Mouse (Mus musculus) liver, embryonic 16.5 days (tissue): ENCODE results near the gene Rc3h2. TPM values are rescaled to one million over a fixed set of nuclear protein-coding genes. Genes with fewer than 3 reads are reported as not detected.
A peak's percentile ranks its signal among the peaks of the same experiment; 100 is the strongest.

Source experiments
- ATAC-seq: fragments of 200-750 bp; cut with Nextera tagmentation; 2 replicates; pipeline ENCODE4 v1.8.0; 2017; ENCODE audit warnings: low read depth, mild to moderate bottlenecking, moderate number of reproducible peaks, moderate library complexity
- H3K27ac ChIP-seq: fragments of 300-500 bp; sonication (generic); 2 replicates; pipeline ENCODE4 v1.5.1; 2014; ENCODE audit warnings: mild to moderate bottlenecking, low read length
- H3K27me3 ChIP-seq: fragments of 300-500 bp; sonication (generic); 2 replicates; pipeline ENCODE4 v1.6.1; 2014; ENCODE audit warnings: low read depth, low read length, mixed read lengths; ENCODE audit not compliant: control insufficient read depth, insufficient read depth
- H3K36me3 ChIP-seq: fragments of 300-500 bp; sonication (generic); 2 replicates; pipeline ENCODE4 v1.6.1; 2014; ENCODE audit warnings: mild to moderate bottlenecking; ENCODE audit not compliant: control insufficient read depth, insufficient read depth
- H3K4me1 ChIP-seq: fragments of 300-500 bp; sonication (generic); 2 replicates; pipeline ENCODE4 v1.6.1; 2014; ENCODE audit warnings: low read depth, low read length, mixed read lengths; ENCODE audit not compliant: control insufficient read depth
- H3K4me2 ChIP-seq: fragments of 300-500 bp; sonication (generic); 2 replicates; pipeline ENCODE4 v1.6.1; 2014; ENCODE audit warnings: low read depth, low read length, mixed read lengths
- H3K4me3 ChIP-seq: fragments of 300-500 bp; sonication (generic); 2 replicates; pipeline ENCODE4 v1.5.1; 2014; ENCODE audit warnings: low read depth, mild to moderate bottlenecking, low read length
- H3K9ac ChIP-seq: fragments of 300-500 bp; sonication (generic); 2 replicates; pipeline ENCODE4 v1.6.1; 2014; ENCODE audit warnings: low read depth, low read length
- H3K9me3 ChIP-seq: fragments of 300-500 bp; sonication (generic); replicated peaks from 2 replicates; pipeline ENCODE4 v1.6.1; 2016; ENCODE audit warnings: low read length; ENCODE audit not compliant: control insufficient read depth
- WGBS: fragments of 180-500 bp; shearing (Covaris S2); extraction: QIAGEN DNeasy Blood & Tissue Kit; methylation state at CpG from one replicate; pipeline ENCODE4 v1.1.7; 2014; ENCODE audit not compliant: insufficient replicate concordance; 5-methylcytosine and 5-hydroxymethylcytosine counted together
- polyA plus RNA-seq: library from polyadenylated mRNA; unstranded; fragments of >200 nt; fragmentation: Nextera tagmentation; extraction: Ambion mirVana; gene quantifications from 2 replicates; pipeline ENCODE4 v1.2.1, GENCODE M21; 2015

The Rc3h2 gene
- polyA plus RNA-seq, 1 experiment from 2014 or later: 4.2 TPM

- under 1% methylated on average over 38 of the region's 38 CpGs for WGBS
- peak overlapping the region; percentile 94 for H3K4me3 ChIP-seq
- ATAC-seq: peak; percentile 92
- H3K36me3 ChIP-seq: peaks cover 5% of the 10 kb centered on the region
- no peaks in the 10 kb centered on the region for H3K27me3 ChIP-seq
- no peaks in the 10 kb centered on the region for H3K9me3 ChIP-seq
- peak overlapping the region; percentile 97 for H3K27ac ChIP-seq
- H3K4me2 ChIP-seq: peak overlapping the region; percentile 91
- peak overlapping the region; percentile 91 for H3K9ac ChIP-seq
- peaks cover 10% of the 10 kb centered on the region for H3K4me1 ChIP-seq
Observed at GRCm38 (mm10) chr2:37430593-37431464, 8.1 kb upstream of the Rc3h2 start.

- H3K27me3 ChIP-seq: no peaks in the 10 kb centered on the region
- H3K36me3 ChIP-seq: peaks cover 3% of the 10 kb centered on the region
- H3K9ac ChIP-seq: no peak overlapping the region
- WGBS: 34% methylated on average over 3 of the region's 3 CpGs
- H3K4me1 ChIP-seq: peaks cover 8% of the 10 kb centered on the region
- H3K4me3 ChIP-seq: no peak overlapping the region
- no peak for ATAC-seq
- no peaks in the 10 kb centered on the region for H3K9me3 ChIP-seq
- 0 out of 2 replicates have a peak overlapping the region, but pooled peaks have one; percentile 17 for H3K4me2 ChIP-seq
- H3K27ac ChIP-seq: no peak overlapping the region
Observed at GRCm38 (mm10) chr2:37423671-37424070, 968 bp upstream of the Rc3h2 start.

DNA sequence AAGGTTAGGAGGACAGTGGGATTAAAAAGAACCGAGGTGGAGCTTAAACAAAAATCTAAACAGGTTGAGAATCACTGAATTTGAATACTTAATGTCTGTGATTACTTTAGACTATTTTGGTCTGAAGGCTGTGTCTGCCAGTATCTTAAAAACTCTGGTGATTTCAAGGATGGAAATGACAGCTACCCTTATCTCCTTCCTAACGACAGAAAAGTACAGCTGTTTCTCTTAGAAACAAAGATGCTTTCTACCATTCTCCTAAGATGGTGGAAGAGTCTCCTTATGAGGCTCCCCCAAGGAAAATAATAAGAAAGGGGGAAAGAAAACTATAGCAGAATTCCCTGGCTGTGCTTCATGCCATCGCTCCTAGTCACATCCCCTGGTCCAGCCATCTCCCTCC lies 800 bp downstream of the Rc3h2 start:
- WGBS: 5% methylated on average over 3 of the region's 3 CpGs
- peak overlapping the region; percentile 94 for H3K27ac ChIP-seq
- no peak for ATAC-seq
- H3K4me2 ChIP-seq: peak overlapping the region; percentile 89
- peaks cover 8% of the 10 kb centered on the region for H3K4me1 ChIP-seq
- no peaks in the 10 kb centered on the region for H3K27me3 ChIP-seq
- peak overlapping the region; percentile 96 for H3K9ac ChIP-seq
- H3K36me3 ChIP-seq: no peaks in the 10 kb centered on the region
- peak overlapping the region; percentile 88 for H3K4me3 ChIP-seq
- no peaks in the 10 kb centered on the region for H3K9me3 ChIP-seq

- Histone ChIP-seq H3K4me1 (no peaks in the 10 kb centered on the region), H3K27ac (no peak overlapping the region), H3K9me3 (no peaks in the 10 kb centered on the region), H3K9ac (no peak overlapping the region), H3K4me3 (no peak overlapping the region), H3K36me3 (peaks cover 12% of the 10 kb centered on the region), H3K27me3 (no peaks in the 10 kb centered on the region), H3K4me2 (no peak overlapping the region)
- WGBS: 49% methylated on average over 1 of the region's 1 CpGs
- no peak for ATAC-seq
Observed at GRCm38 (mm10) chr2:37395539-37395938, 27.2 kb downstream of the Rc3h2 start.

- no peaks in the 10 kb centered on the region for H3K4me1 ChIP-seq
- no peak overlapping the region for H3K27ac ChIP-seq
- 89% methylated on average over 9 of the region's 9 CpGs for WGBS
- H3K9me3 ChIP-seq: no peaks in the 10 kb centered on the region
- H3K27me3 ChIP-seq: no peaks in the 10 kb centered on the region
- no peak overlapping the region for H3K9ac ChIP-seq
- ATAC-seq: no peak
- peaks cover 25% of the 10 kb centered on the region for H3K36me3 ChIP-seq
- H3K4me2 ChIP-seq: no peak overlapping the region
- H3K4me3 ChIP-seq: no peak overlapping the region
Observed at GRCm38 (mm10) chr2:37382921-37383320, 39.8 kb downstream of the Rc3h2 start.

DNA sequence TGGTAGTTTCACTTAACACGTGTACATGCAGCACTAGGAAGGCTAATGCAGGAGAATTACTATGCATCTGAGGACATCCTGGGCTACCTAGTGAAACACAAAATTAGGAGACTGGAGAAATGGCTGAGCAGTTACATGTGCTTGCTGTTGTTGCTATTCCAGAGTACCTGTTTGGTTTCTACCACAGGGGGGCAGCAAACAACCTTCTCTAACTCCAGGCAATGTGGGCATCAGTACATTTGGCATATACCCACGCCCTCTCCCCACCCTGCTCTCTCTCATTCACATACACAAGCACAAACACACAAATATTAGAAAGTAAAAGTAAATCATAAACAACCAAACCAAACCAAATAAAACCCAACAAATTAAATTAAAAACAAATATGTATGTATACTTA lies 42.5 kb downstream of the Rc3h2 start:
- H3K4me3 ChIP-seq: no peak overlapping the region
- no peak overlapping the region for H3K27ac ChIP-seq
- H3K4me1 ChIP-seq: no peaks in the 10 kb centered on the region
- H3K9me3 ChIP-seq: no peaks in the 10 kb centered on the region
- 49% methylated on average over 2 of the region's 2 CpGs for WGBS
- H3K9ac ChIP-seq: no peak overlapping the region
- H3K27me3 ChIP-seq: no peaks in the 10 kb centered on the region
- H3K4me2 ChIP-seq: no peak overlapping the region
- H3K36me3 ChIP-seq: peaks cover 38% of the 10 kb centered on the region
- ATAC-seq: no peak

DNA sequence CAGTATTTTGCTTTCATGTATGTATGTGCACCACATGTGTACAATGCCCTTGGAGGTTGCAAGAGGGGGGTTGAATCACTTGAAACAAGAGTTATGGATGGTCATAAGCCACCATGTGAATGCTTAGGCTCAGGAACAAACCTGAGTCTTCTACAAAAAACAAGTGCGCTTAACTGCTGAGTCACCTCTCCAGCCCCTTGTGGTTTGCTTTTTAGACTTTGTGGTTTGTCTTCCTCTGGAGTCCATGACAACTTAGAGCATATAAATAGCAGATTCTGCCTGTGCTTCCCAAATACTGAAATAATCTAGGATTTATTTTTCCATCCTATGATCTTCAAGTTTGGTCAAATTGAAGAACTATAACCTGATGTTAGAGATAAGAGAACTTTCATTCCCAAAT lies 46.7 kb downstream of the Rc3h2 start:
- no peak for ATAC-seq
- Histone ChIP-seq H3K27me3 (no peaks in the 10 kb centered on the region), H3K9me3 (no peaks in the 10 kb centered on the region), H3K36me3 (peaks cover 22% of the 10 kb centered on the region), H3K4me1 (no peaks in the 10 kb centered on the region), H3K4me2 (no peak overlapping the region), H3K9ac (no peak overlapping the region; the same call in 1 of the 2 replicates), H3K27ac (no peak overlapping the region), H3K4me3 (no peak overlapping the region)
- WGBS: 29% methylated on average over 1 of the region's 1 CpGs

GRCm38 (mm10) chr2:37370651-37371050 lies 52.1 kb downstream of the Rc3h2 start:
- 70% methylated on average over 2 of the region's 2 CpGs for WGBS
- no peak for ATAC-seq
- Histone ChIP-seq H3K9ac (no peak overlapping the region), H3K27ac (no peak overlapping the region), H3K4me1 (no peaks in the 10 kb centered on the region), H3K36me3 (peaks cover 5% of the 10 kb centered on the region), H3K4me2 (no peak overlapping the region), H3K4me3 (no peak overlapping the region), H3K27me3 (no peaks in the 10 kb centered on the region), H3K9me3 (no peaks in the 10 kb centered on the region)

DNA sequence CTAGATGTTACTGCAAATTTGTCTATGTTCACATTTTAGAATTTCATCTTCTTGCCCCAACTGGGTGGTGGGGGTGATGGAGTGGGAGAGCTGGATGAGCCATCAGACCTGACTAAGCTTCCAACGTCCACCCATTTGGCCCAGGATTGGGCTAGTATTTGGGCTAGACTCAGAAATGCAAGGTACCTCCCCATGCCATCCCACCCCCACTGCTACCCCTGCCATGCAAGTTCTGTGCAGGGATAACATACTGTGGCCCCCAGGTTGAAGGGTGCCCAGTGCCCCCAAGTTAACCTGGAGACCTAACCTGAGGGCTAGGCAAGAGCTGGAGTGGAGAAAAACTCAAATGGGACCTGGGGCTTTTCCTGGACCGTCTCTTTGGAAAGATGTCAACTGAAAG lies 62.8 kb downstream of the Rc3h2 start:
- Histone ChIP-seq H3K36me3 (peaks cover 6% of the 10 kb centered on the region; the same call in 1 of the 2 replicates), H3K4me2 (peak overlapping the region; percentile 87), H3K27me3 (no peaks in the 10 kb centered on the region), H3K9ac (no peak overlapping the region), H3K27ac (no peak overlapping the region), H3K9me3 (no peaks in the 10 kb centered on the region), H3K4me3 (no peak overlapping the region), H3K4me1 (peaks cover 9% of the 10 kb centered on the region)
- WGBS: 87% methylated on average over 2 of the region's 2 CpGs
- ATAC-seq: no peak
